Mouse (Mus musculus): ENCODE results near the gene Serpine2. TPM values are rescaled to one million over a fixed set of nuclear protein-coding genes. Genes with fewer than 3 reads are reported as not detected.

Serpine2 gene
- polyA plus RNA-seq, 1 experiment from 2014 or later = 41.6 TPM

- Histone ChIP-seq H3K9ac (ENCODE audit: low read depth, low read length) (no peak overlapping the region), H3K27ac (ENCODE audit: low read depth, low read length) (no peak overlapping the region), H3K4me1 (replicated peaks; ENCODE audit: control insufficient read depth, insufficient read depth, low read length) (peaks cover 3% of the 10 kb centered on the region; the same call in 1 of the 2 replicates), H3K4me3 (ENCODE audit: low read depth, low read length) (no peak overlapping the region), H3K27me3 (replicated peaks; ENCODE audit: control insufficient read depth, insufficient read depth, low read length) (peaks cover 14% of the 10 kb centered on the region; the same call in 1 of the 2 replicates), H3K4me2 (replicated peaks; ENCODE audit: low read depth) (peak overlapping the region; percentile 27; the same call in 1 of the 2 replicates), H3K9me3 (ENCODE audit: control insufficient read depth) (no peaks in the 10 kb centered on the region), H3K36me3 (ENCODE audit: control insufficient read depth, insufficient read depth) (no peaks in the 10 kb centered on the region)
- 45% methylated on average over 12 of the region's 12 CpGs for WGBS
- TF ChIP-seq CTCF (IDR thresholded peaks at IDR 0.05; ENCODE audit: low read depth) = no peak
- no peak for ATAC-seq
These were observed 455 bp downstream of the Serpine2 start for GRCm38 (mm10) chr1:79860411-79861039.

DNA sequence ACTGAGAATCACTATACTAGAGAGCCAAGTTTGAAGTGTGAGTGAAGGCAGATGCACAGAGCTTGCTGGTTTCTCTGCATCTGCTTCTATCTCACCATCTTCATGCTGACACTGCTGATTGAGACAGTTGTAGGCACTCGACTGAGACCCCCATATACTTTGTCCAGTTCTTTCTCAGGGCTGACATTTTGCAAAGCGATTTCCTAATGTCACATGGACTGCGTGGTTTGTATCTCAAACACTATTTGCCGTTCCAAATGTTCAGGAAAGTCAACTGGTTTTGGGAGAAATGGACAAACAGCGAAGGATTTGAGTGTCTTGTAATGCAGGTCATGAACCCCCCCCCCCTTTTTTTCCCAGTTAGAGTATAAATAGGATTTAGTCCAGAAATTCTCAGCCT lies 1.0 kb downstream of the Serpine2 start:
- TF ChIP-seq CTCF (IDR thresholded peaks at IDR 0.05; ENCODE audit: low read depth) = no peak
- peaks cover 3% of the 10 kb centered on the region; the same call in 1 of the 2 replicates for H3K4me1 ChIP-seq (replicated peaks; ENCODE audit: control insufficient read depth, insufficient read depth, low read length)
- WGBS = 72% methylated on average over 5 of the region's 5 CpGs

DNA sequence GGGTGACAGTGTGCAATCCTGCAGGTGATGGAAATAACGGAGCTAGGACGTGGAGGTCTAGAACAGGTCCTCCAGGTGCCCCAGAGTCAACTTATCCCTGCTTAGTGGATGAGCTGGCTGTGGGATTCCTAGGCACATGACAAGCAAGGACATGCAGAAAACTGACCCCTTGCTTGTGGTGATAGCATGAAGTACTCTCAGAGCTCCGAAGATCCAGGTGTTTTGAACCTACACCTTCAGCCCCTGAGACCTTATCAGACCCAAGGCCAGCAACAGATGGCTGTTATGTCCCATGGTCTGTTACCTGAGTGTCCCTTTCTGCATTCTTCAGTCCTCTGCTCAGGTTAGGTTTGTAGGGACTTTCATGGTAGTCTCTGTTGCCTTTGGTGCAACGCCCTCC lies 2.0 kb downstream of the Serpine2 start:
- H3K27me3 ChIP-seq (replicated peaks; ENCODE audit: control insufficient read depth, insufficient read depth, low read length) = peaks cover 14% of the 10 kb centered on the region; the same call in 1 of the 2 replicates
- ATAC-seq = no peak
- H3K4me1 ChIP-seq (replicated peaks; ENCODE audit: control insufficient read depth, insufficient read depth, low read length) = peaks cover 3% of the 10 kb centered on the region; the same call in 1 of the 2 replicates
- H3K4me3 ChIP-seq (ENCODE audit: low read depth, low read length) = peak overlapping the region; percentile 67
- H3K36me3 ChIP-seq (ENCODE audit: control insufficient read depth, insufficient read depth) = no peaks in the 10 kb centered on the region
- TF ChIP-seq CTCF (IDR thresholded peaks at IDR 0.05; ENCODE audit: low read depth) = no peak
- 18% methylated on average over 4 of the region's 4 CpGs for WGBS
- peak overlapping the region; percentile 99 for H3K4me2 ChIP-seq (replicated peaks; ENCODE audit: low read depth)
- H3K9ac ChIP-seq (ENCODE audit: low read depth, low read length) = 0 out of 2 replicates have a peak overlapping the region, but pooled peaks have one; percentile 45
- no peak overlapping the region for H3K27ac ChIP-seq (ENCODE audit: low read depth, low read length)
- no peaks in the 10 kb centered on the region for H3K9me3 ChIP-seq (ENCODE audit: control insufficient read depth)

More for the DNA sequence above, 1.0 kb downstream of the Serpine2 start:
- no peak for ATAC-seq
- Histone ChIP-seq H3K4me3 (ENCODE audit: low read depth, low read length) (no peak overlapping the region), H3K9ac (ENCODE audit: low read depth, low read length) (no peak overlapping the region), H3K27ac (ENCODE audit: low read depth, low read length) (no peak overlapping the region), H3K4me2 (replicated peaks; ENCODE audit: low read depth) (no peak overlapping the region), H3K27me3 (replicated peaks; ENCODE audit: control insufficient read depth, insufficient read depth, low read length) (peaks cover 14% of the 10 kb centered on the region; the same call in 1 of the 2 replicates), H3K36me3 (ENCODE audit: control insufficient read depth, insufficient read depth) (no peaks in the 10 kb centered on the region), H3K9me3 (ENCODE audit: control insufficient read depth) (no peaks in the 10 kb centered on the region)

- WGBS = under 1% methylated on average over 62 of the region's 76 CpGs
- H3K4me3 ChIP-seq (ENCODE audit: low read depth, low read length) = peak overlapping the region; percentile 67
- ATAC-seq = peak; percentile 39; the same call in 1 of the 2 replicates
- no peaks in the 10 kb centered on the region for H3K36me3 ChIP-seq (ENCODE audit: control insufficient read depth, insufficient read depth)
- peaks cover 3% of the 10 kb centered on the region; the same call in 1 of the 2 replicates for H3K4me1 ChIP-seq (replicated peaks; ENCODE audit: control insufficient read depth, insufficient read depth, low read length)
- no peak for TF ChIP-seq CTCF (IDR thresholded peaks at IDR 0.05; ENCODE audit: low read depth)
- peaks cover 14% of the 10 kb centered on the region; the same call in 1 of the 2 replicates for H3K27me3 ChIP-seq (replicated peaks; ENCODE audit: control insufficient read depth, insufficient read depth, low read length)
- peak overlapping the region; percentile 45 for H3K9ac ChIP-seq (ENCODE audit: low read depth, low read length)
- peak overlapping the region; percentile 99 for H3K4me2 ChIP-seq (replicated peaks; ENCODE audit: low read depth)
- no peak overlapping the region for H3K27ac ChIP-seq (ENCODE audit: low read depth, low read length)
- no peaks in the 10 kb centered on the region for H3K9me3 ChIP-seq (ENCODE audit: control insufficient read depth)
These were observed 2.5 kb downstream of the Serpine2 start for GRCm38 (mm10) chr1:79858389-79858994.

GRCm38 (mm10) chr1:79857681-79858388 lies 3.1 kb downstream of the Serpine2 start:
- peak; percentile 31; the same call in 1 of the 2 replicates for ATAC-seq

GRCm38 (mm10) chr1:79856756-79857155 lies 4.2 kb downstream of the Serpine2 start:
- no peak overlapping the region for H3K4me3 ChIP-seq (ENCODE audit: low read depth, low read length)
- no peak overlapping the region for H3K27ac ChIP-seq (ENCODE audit: low read depth, low read length)
- no peak for ATAC-seq
- WGBS = 72% methylated on average over 4 of the region's 4 CpGs
- no peak overlapping the region for H3K4me2 ChIP-seq (replicated peaks; ENCODE audit: low read depth)
- no peak for TF ChIP-seq CTCF (IDR thresholded peaks at IDR 0.05; ENCODE audit: low read depth)
- H3K27me3 ChIP-seq (replicated peaks; ENCODE audit: control insufficient read depth, insufficient read depth, low read length) = peaks cover 14% of the 10 kb centered on the region; the same call in 1 of the 2 replicates
- H3K9me3 ChIP-seq (ENCODE audit: control insufficient read depth) = no peaks in the 10 kb centered on the region
- H3K4me1 ChIP-seq (replicated peaks; ENCODE audit: control insufficient read depth, insufficient read depth, low read length) = peaks cover 3% of the 10 kb centered on the region; the same call in 1 of the 2 replicates
- no peak overlapping the region for H3K9ac ChIP-seq (ENCODE audit: low read depth, low read length)
- H3K36me3 ChIP-seq (ENCODE audit: control insufficient read depth, insufficient read depth) = no peaks in the 10 kb centered on the region

More at GRCm38 (mm10) chr1:79857681-79858388, 3.1 kb downstream of the Serpine2 start:
- Histone ChIP-seq H3K27me3 (replicated peaks; ENCODE audit: control insufficient read depth, insufficient read depth, low read length) (peaks cover 14% of the 10 kb centered on the region; the same call in 1 of the 2 replicates), H3K27ac (ENCODE audit: low read depth, low read length) (no peak overlapping the region), H3K36me3 (ENCODE audit: control insufficient read depth, insufficient read depth) (no peaks in the 10 kb centered on the region), H3K4me3 (ENCODE audit: low read depth, low read length) (peak overlapping the region; percentile 67), H3K4me2 (replicated peaks; ENCODE audit: low read depth) (peak overlapping the region; percentile 99), H3K9me3 (ENCODE audit: control insufficient read depth) (no peaks in the 10 kb centered on the region), H3K4me1 (replicated peaks; ENCODE audit: control insufficient read depth, insufficient read depth, low read length) (peaks cover 3% of the 10 kb centered on the region; the same call in 1 of the 2 replicates), H3K9ac (ENCODE audit: low read depth, low read length) (peak overlapping the region; percentile 45)
- 7% methylated on average over 32 of the region's 32 CpGs for WGBS
- TF ChIP-seq CTCF (IDR thresholded peaks at IDR 0.05; ENCODE audit: low read depth) = no peak

Measured in intestine, postnatal 0 days (tissue).